ENCODE assay signal across 16 mouse cellular contexts in the genomic region with DNA sequence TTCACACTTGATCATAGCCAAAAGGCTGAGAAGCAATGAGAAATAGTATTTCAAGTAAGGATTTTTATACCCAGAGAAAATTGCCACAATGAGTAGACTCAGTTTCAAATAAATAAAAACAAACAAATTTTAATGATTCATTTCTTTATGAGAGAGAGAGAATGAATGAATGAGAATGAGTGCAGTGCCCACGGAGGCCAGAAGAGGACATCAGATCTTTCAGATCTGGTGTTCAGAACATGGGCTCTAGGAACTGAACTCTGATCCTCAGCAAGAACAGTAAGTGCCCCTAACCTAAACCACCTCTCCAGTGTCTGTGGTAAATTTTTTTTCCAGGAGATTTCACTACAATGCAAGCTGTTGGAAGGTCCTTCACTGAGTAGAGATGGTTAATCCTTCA.
"Had no signal": no experiment of that assay in that cellular context is flagged by ENCODE, and none has a peak within 500 bp of the region (broad histone marks: within the 10 kb centered on the region; RNA-seq: fewer than 3 reads in every experiment).

No protein-coding gene starts in this region.

- H3K27ac ChIP-seq: neural tube, embryonic 13.5 days; neural tube, embryonic 15.5 days; stomach, embryonic 15.5 days; stomach, postnatal 0 days had no signal

- H3K4me2 ChIP-seq: neural tube, embryonic 13.5 days; neural tube, embryonic 15.5 days; stomach, embryonic 15.5 days had no signal

- H3K36me3 ChIP-seq: neural tube, embryonic 13.5 days; neural tube, embryonic 15.5 days; stomach, embryonic 15.5 days had no signal

- H3K9ac ChIP-seq: neural tube, embryonic 13.5 days; neural tube, embryonic 15.5 days; stomach, embryonic 15.5 days had no signal

- DNase-seq: retina, postnatal 1 day; right cerebral cortex, adult 18-20 months; right cerebral cortex, postnatal 14 days; right cerebral cortex, postnatal 25 days; right cerebral cortex, postnatal 4 days; spleen, adult 18-20 months; thymus, adult 18-20 months; thymus, adult 2 months; thymus, postnatal 14 days; thymus, postnatal 25 days; thymus, postnatal 36 days; thymus, postnatal 4 days had no signal

- H3K27me3 ChIP-seq: neural tube, embryonic 15.5 days had no signal

- H3K4me3 ChIP-seq: neural tube, embryonic 13.5 days; neural tube, embryonic 15.5 days; stomach, embryonic 15.5 days had no signal

- H3K9me3 ChIP-seq: neural tube, embryonic 13.5 days; neural tube, embryonic 15.5 days; stomach, embryonic 15.5 days had no signal
